Mouse (Mus musculus): ENCODE results near the gene Olfr1145.

DNA sequence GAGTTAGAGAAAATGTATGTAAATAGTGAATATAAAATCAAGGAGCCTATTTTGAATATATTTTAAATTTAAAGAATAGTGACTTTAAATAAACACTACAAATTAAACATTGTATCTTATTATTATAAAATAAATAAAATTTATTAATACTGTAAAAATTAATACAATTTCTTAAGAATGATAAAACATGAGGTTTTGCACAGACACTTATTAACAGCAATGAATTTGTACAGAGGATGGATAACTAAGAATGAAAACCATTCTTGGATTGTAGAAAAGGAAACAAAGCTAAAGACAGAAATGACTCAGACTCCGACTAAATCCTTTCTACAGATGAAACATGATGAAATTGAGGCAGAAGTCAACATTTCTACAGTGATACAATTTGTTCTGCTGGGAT, at the start of gene Olfr1145:
- no peak for TF ChIP-seq POLR2A (IDR thresholded peaks at IDR 0.05; ENCODE audit: borderline replicate concordance, insufficient read depth, low read length)
- no peak for TF ChIP-seq CTCF (IDR thresholded peaks at IDR 0.05; ENCODE audit: borderline replicate concordance, insufficient read depth, low read depth, low read length)
